Mouse (Mus musculus) thymus, adult 2 months (tissue): ENCODE results near the gene Glra4.

Source experiments
- CTCF ChIP-seq: fragments of 200-500 bp; IDR thresholded peaks from 2 replicates; pipeline ENCODE4 v1.5.1; 2012; ENCODE audit warnings: mild to moderate bottlenecking, control low read depth, low read length, moderate library complexity, borderline replicate concordance; ENCODE audit not compliant: control insufficient read depth, poor library complexity, insufficient read depth; ENCODE audit errors: extremely low read depth
- POLR2A ChIP-seq: fragments of 200-500 bp; IDR thresholded peaks from 2 replicates; pipeline ENCODE4 v1.6.1; 2012; ENCODE audit warnings: mild to moderate bottlenecking, low read length, control low read depth, moderate library complexity; ENCODE audit not compliant: control insufficient read depth, poor library complexity, insufficient read depth; ENCODE audit errors: extremely low read depth

DNA sequence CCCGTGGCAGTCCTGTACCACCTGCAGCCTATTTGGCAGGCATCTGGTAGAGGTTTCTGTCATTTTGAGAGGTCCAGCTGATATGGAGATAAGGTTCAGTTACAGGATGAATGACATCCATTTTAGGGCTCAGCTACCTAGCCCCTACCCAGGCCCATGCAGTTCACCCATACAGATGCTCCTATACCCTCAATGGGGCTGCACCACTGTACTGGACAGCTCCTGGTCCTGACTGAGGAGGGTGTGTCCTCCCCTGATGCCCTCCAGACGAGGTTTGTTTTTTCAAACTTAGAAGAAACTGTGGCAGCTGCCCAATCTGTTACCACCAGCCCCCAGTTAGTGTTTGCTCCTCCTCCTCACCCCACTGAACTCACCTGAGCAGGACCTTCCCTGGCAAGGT is 679 bp downstream of the Glra4 start:
- TF ChIP-seq POLR2A (no peak), CTCF (no peak)
